In genomic region chr1:193256289-193256577, GRCm38 (mm10) we compare ENCODE assay signal across 8 mouse cellular contexts. TPM values are rescaled to one million over a fixed set of nuclear protein-coding genes. Genes with fewer than 3 reads are reported as not detected.
DNase-seq lines count a peak whose midpoint lies in the region; ATAC-seq and TF ChIP-seq lines count a peak whose summit lies in the region.
"Had no signal": no experiment of that assay in that cellular context is flagged by ENCODE, and none has a peak within 500 bp of the region (broad histone marks: within the 10 kb centered on the region; RNA-seq: fewer than 3 reads in every experiment).

No protein-coding gene starts in this region.

- no peak overlapping the region for H3K4me3 ChIP-seq in intestine, embryonic 14.5 days (ENCODE audit: low read depth, low read length)
- H3K4me3 ChIP-seq in intestine, embryonic 16.5 days (ENCODE audit: low read length) = no peak overlapping the region
- H3K4me3 ChIP-seq in midbrain, embryonic 12.5 days = no peak overlapping the region
- H3K4me3 ChIP-seq in midbrain, embryonic 10.5 days = no peak overlapping the region
- H3K4me3 ChIP-seq in liver, embryonic 12.5 days = no peak overlapping the region
- no peak overlapping the region for H3K4me3 ChIP-seq in stomach, postnatal 0 days (ENCODE audit: low read depth, low read length)

- TF ChIP-seq EP300 in stomach, postnatal 0 days (optimal IDR thresholded peaks at IDR 0.05) = no peak

- H3K9ac ChIP-seq in intestine, embryonic 14.5 days (ENCODE audit: low read length) = no peak overlapping the region
- H3K9ac ChIP-seq in intestine, embryonic 16.5 days (ENCODE audit: low read depth, low read length) = no peak overlapping the region
- no peak overlapping the region for H3K9ac ChIP-seq in midbrain, embryonic 12.5 days (replicated peaks)
- no peak overlapping the region for H3K9ac ChIP-seq in liver, embryonic 12.5 days
- no peak overlapping the region for H3K9ac ChIP-seq in stomach, postnatal 0 days (ENCODE audit: low read length)

- 0 out of 2 replicates have a peak overlapping the region, but pooled peaks have one; percentile 23 for H3K27ac ChIP-seq in intestine, embryonic 14.5 days (ENCODE audit: low read depth)
- no peak overlapping the region for H3K27ac ChIP-seq in intestine, embryonic 16.5 days (ENCODE audit: low read length)
- no peak overlapping the region for H3K27ac ChIP-seq in midbrain, embryonic 12.5 days (replicated peaks)
- H3K27ac ChIP-seq in midbrain, embryonic 10.5 days (replicated peaks) = no peak overlapping the region
- no peak overlapping the region for H3K27ac ChIP-seq in liver, embryonic 12.5 days
- H3K27ac ChIP-seq in stomach, postnatal 0 days (replicated peaks) = no peak overlapping the region

- TF ChIP-seq CTCF in stomach, postnatal 0 days (IDR thresholded peaks at IDR 0.05; ENCODE audit: low read depth) = no peak

- H3K9me3 ChIP-seq in intestine, embryonic 14.5 days (ENCODE audit: control insufficient read depth, low read length) = no peaks in the 10 kb centered on the region
- no peaks in the 10 kb centered on the region for H3K9me3 ChIP-seq in intestine, embryonic 16.5 days (ENCODE audit: control insufficient read depth, low read length)
- H3K9me3 ChIP-seq in midbrain, embryonic 12.5 days = no peaks in the 10 kb centered on the region
- no peaks in the 10 kb centered on the region for H3K9me3 ChIP-seq in midbrain, embryonic 10.5 days (replicated peaks)
- H3K9me3 ChIP-seq in liver, embryonic 12.5 days (replicated peaks) = no peaks in the 10 kb centered on the region
- H3K9me3 ChIP-seq in stomach, postnatal 0 days (ENCODE audit: control insufficient read depth, low read length) = no peaks in the 10 kb centered on the region
- H3K9me3 ChIP-seq: G1E had no signal

- H3K4me1 ChIP-seq in intestine, embryonic 14.5 days (replicated peaks; ENCODE audit: control insufficient read depth, insufficient read depth, low read length) = no peaks in the 10 kb centered on the region
- no peaks in the 10 kb centered on the region for H3K4me1 ChIP-seq in intestine, embryonic 16.5 days (ENCODE audit: control insufficient read depth, insufficient read depth, low read length)
- no peaks in the 10 kb centered on the region for H3K4me1 ChIP-seq in midbrain, embryonic 12.5 days
- H3K4me1 ChIP-seq in midbrain, embryonic 10.5 days = no peaks in the 10 kb centered on the region
- no peaks in the 10 kb centered on the region for H3K4me1 ChIP-seq in liver, embryonic 12.5 days
- H3K4me1 ChIP-seq in stomach, postnatal 0 days (replicated peaks; ENCODE audit: control insufficient read depth, insufficient read depth) = no peaks in the 10 kb centered on the region

- DNase-seq in intestine, embryonic 14.5 days (ENCODE audit: low spot score) = no peak
- DNase-seq in midbrain, embryonic 10.5 days (ENCODE audit: low spot score) = no peak
- no peak for DNase-seq in stomach, postnatal 0 days (ENCODE audit: low spot score)
- no peak for DNase-seq in right cerebral cortex, postnatal 4 days

- no peaks in the 10 kb centered on the region for H3K36me3 ChIP-seq in intestine, embryonic 14.5 days (ENCODE audit: control insufficient read depth, insufficient read depth, low read length)
- H3K36me3 ChIP-seq in intestine, embryonic 16.5 days (ENCODE audit: control insufficient read depth, insufficient read depth, low read length) = no peaks in the 10 kb centered on the region
- no peaks in the 10 kb centered on the region for H3K36me3 ChIP-seq in midbrain, embryonic 12.5 days
- H3K36me3 ChIP-seq in midbrain, embryonic 10.5 days = no peaks in the 10 kb centered on the region
- no peaks in the 10 kb centered on the region for H3K36me3 ChIP-seq in liver, embryonic 12.5 days
- no peaks in the 10 kb centered on the region for H3K36me3 ChIP-seq in stomach, postnatal 0 days (ENCODE audit: control insufficient read depth, insufficient read depth, low read length)
- H3K36me3 ChIP-seq: G1E had no signal

- no peak for ATAC-seq in intestine, embryonic 14.5 days (replicated peaks; ENCODE audit: low FRiP score, low TSS enrichment, low read depth)
- no peak; the same call in 1 of the 2 replicates for ATAC-seq in intestine, embryonic 16.5 days
- 0 out of 2 replicates have a peak, but pooled peaks have one; percentile 23 for ATAC-seq in midbrain, embryonic 12.5 days (ENCODE audit: low FRiP score, low read depth)
- ATAC-seq in liver, embryonic 12.5 days = peak; percentile 42
- ATAC-seq in stomach, postnatal 0 days (ENCODE audit: low FRiP score, low TSS enrichment) = peak; percentile 47; the same call in 1 of the 2 replicates

- H3K27me3 ChIP-seq in intestine, embryonic 14.5 days (replicated peaks; ENCODE audit: control insufficient read depth, insufficient read depth, low read length) = no peaks in the 10 kb centered on the region
- H3K27me3 ChIP-seq in intestine, embryonic 16.5 days (replicated peaks; ENCODE audit: control insufficient read depth, insufficient read depth, low read length) = no peaks in the 10 kb centered on the region
- H3K27me3 ChIP-seq in midbrain, embryonic 12.5 days = 0 out of 2 replicates have a peak, but pooled peaks cover 3% of the 10 kb centered on the region
- no peaks in the 10 kb centered on the region for H3K27me3 ChIP-seq in midbrain, embryonic 10.5 days (ENCODE audit: low read depth, poor library complexity, severe bottlenecking)
- no peaks in the 10 kb centered on the region for H3K27me3 ChIP-seq in liver, embryonic 12.5 days (replicated peaks)
- no peaks in the 10 kb centered on the region for H3K27me3 ChIP-seq in stomach, postnatal 0 days (ENCODE audit: control insufficient read depth, insufficient read depth, low read length)

- H3K4me2 ChIP-seq in intestine, embryonic 14.5 days (ENCODE audit: low read length) = no peak overlapping the region
- H3K4me2 ChIP-seq in intestine, embryonic 16.5 days (ENCODE audit: low read depth, low read length) = no peak overlapping the region
- no peak overlapping the region for H3K4me2 ChIP-seq in midbrain, embryonic 12.5 days (replicated peaks)
- H3K4me2 ChIP-seq in liver, embryonic 12.5 days = no peak overlapping the region
- H3K4me2 ChIP-seq in stomach, postnatal 0 days (replicated peaks; ENCODE audit: low read depth) = no peak overlapping the region

RNA-seq across cellular contexts. Expression of gene Hsd11b1, which starts 7.6 kb away (rescaled TPM):
- 0.36 and 0.87 TPM in 2 replicates for polyA plus RNA-seq in intestine, embryonic 14.5 days (2014; fragmentation: Nextera tagmentation; extraction: Ambion mirVana)
- 0.91 and 1.2 TPM in 2 replicates for polyA plus RNA-seq in intestine, embryonic 16.5 days (2015; fragmentation: Nextera tagmentation; extraction: Ambion mirVana)
- not detected in 2 replicates for polyA plus RNA-seq in midbrain, embryonic 12.5 days (2016; fragmentation: Nextera tagmentation; extraction: Ambion mirVana)
- polyA plus RNA-seq in midbrain, embryonic 10.5 days (2016; fragmentation: Nextera tagmentation; extraction: Ambion mirVana) = 0.09 TPM in 1 of 2 replicates, not detected in the other
- 0.89 and 1.2 TPM in 2 replicates for polyA plus RNA-seq in liver, embryonic 12.5 days (2016; fragmentation: Nextera tagmentation; extraction: Ambion mirVana)
- 2.8 and 3.0 TPM in 2 replicates for polyA plus RNA-seq in stomach, postnatal 0 days (2015; fragmentation: Nextera tagmentation; extraction: Ambion mirVana)
- polyA plus RNA-seq: G1E had no signal

RNA-seq across cellular contexts. Expression of gene G0s2, which starts 16.8 kb away (rescaled TPM):
- polyA plus RNA-seq in intestine, embryonic 14.5 days (2014; fragmentation: Nextera tagmentation; extraction: Ambion mirVana) = 23.3 and 24.3 TPM in 2 replicates
- 20.0 and 25.1 TPM in 2 replicates for polyA plus RNA-seq in intestine, embryonic 16.5 days (2015; fragmentation: Nextera tagmentation; extraction: Ambion mirVana)
- polyA plus RNA-seq in midbrain, embryonic 12.5 days (2016; fragmentation: Nextera tagmentation; extraction: Ambion mirVana) = 10.1 and 11.0 TPM in 2 replicates
- polyA plus RNA-seq in midbrain, embryonic 10.5 days (2016; fragmentation: Nextera tagmentation; extraction: Ambion mirVana) = 9.0 and 10.3 TPM in 2 replicates
- 23.8 and 27.0 TPM in 2 replicates for polyA plus RNA-seq in liver, embryonic 12.5 days (2016; fragmentation: Nextera tagmentation; extraction: Ambion mirVana)
- polyA plus RNA-seq in stomach, postnatal 0 days (2015; fragmentation: Nextera tagmentation; extraction: Ambion mirVana) = 20.8 and 27.4 TPM in 2 replicates
- polyA plus RNA-seq: G1E had no signal

RNA-seq across cellular contexts. Expression of gene Lamb3, which starts 48.7 kb away (rescaled TPM):
- polyA plus RNA-seq in intestine, embryonic 14.5 days (2014; fragmentation: Nextera tagmentation; extraction: Ambion mirVana) = 3.4 and 4.0 TPM in 2 replicates
- 4.1 and 4.3 TPM in 2 replicates for polyA plus RNA-seq in intestine, embryonic 16.5 days (2015; fragmentation: Nextera tagmentation; extraction: Ambion mirVana)
- 0.27 and 0.56 TPM in 2 replicates for polyA plus RNA-seq in midbrain, embryonic 12.5 days (2016; fragmentation: Nextera tagmentation; extraction: Ambion mirVana)
- polyA plus RNA-seq in midbrain, embryonic 10.5 days (2016; fragmentation: Nextera tagmentation; extraction: Ambion mirVana) = 0.09 and 0.17 TPM in 2 replicates
- polyA plus RNA-seq in liver, embryonic 12.5 days (2016; fragmentation: Nextera tagmentation; extraction: Ambion mirVana) = 0.04 and 0.25 TPM in 2 replicates
- 34.9 and 35.5 TPM in 2 replicates for polyA plus RNA-seq in stomach, postnatal 0 days (2015; fragmentation: Nextera tagmentation; extraction: Ambion mirVana)

RNA-seq across cellular contexts. Expression of gene Traf3ip3, which starts 54.7 kb away (rescaled TPM):
- polyA plus RNA-seq in intestine, embryonic 14.5 days (2014; fragmentation: Nextera tagmentation; extraction: Ambion mirVana) = 3.5 and 3.8 TPM in 2 replicates
- 3.4 and 4.0 TPM in 2 replicates for polyA plus RNA-seq in intestine, embryonic 16.5 days (2015; fragmentation: Nextera tagmentation; extraction: Ambion mirVana)
- polyA plus RNA-seq in midbrain, embryonic 12.5 days (2016; fragmentation: Nextera tagmentation; extraction: Ambion mirVana) = 2.1 and 2.2 TPM in 2 replicates
- 1.2 and 1.9 TPM in 2 replicates for polyA plus RNA-seq in midbrain, embryonic 10.5 days (2016; fragmentation: Nextera tagmentation; extraction: Ambion mirVana)
- polyA plus RNA-seq in liver, embryonic 12.5 days (2016; fragmentation: Nextera tagmentation; extraction: Ambion mirVana) = 7.0 and 8.6 TPM in 2 replicates
- polyA plus RNA-seq in stomach, postnatal 0 days (2015; fragmentation: Nextera tagmentation; extraction: Ambion mirVana) = 1.8 and 2.8 TPM in 2 replicates

Comparison
In these comparisons a context has a peak if more than half of its experiments do, and no peak if none do; other contexts are left out.
1. ATAC-seq: peak in midbrain, embryonic 12.5 days (single experiment), liver, embryonic 12.5 days (single experiment) and stomach, postnatal 0 days (single experiment); none in intestine, embryonic 14.5 days (single experiment) and intestine, embryonic 16.5 days (single experiment).